Mouse (Mus musculus) heart, postnatal 0 days (tissue): ENCODE measurements around the gene 3110082I17Rik. TPM values are rescaled to one million over a fixed set of nuclear protein-coding genes. Genes with fewer than 3 reads are reported as not detected.

Source experiments
- ATAC-seq: fragments of 200-750 bp; cut with Nextera tagmentation; 2 replicates; pipeline ENCODE4 v1.8.0; 2017; ENCODE audit warnings: low read depth, moderate number of reproducible peaks, moderate library complexity; ENCODE audit not compliant: insufficient read depth
- DNase-seq: peaks from one replicate; pipeline ENCODE4 v3.0.0-alpha.2; 2016; ENCODE audit warnings: low spot score
- H3K27ac ChIP-seq: fragments of 300-500 bp; sonication (generic); 2 replicates; pipeline ENCODE4 v1.5.1; 2014; ENCODE audit warnings: low read depth, mild to moderate bottlenecking
- H3K27me3 ChIP-seq: fragments of 300-500 bp; sonication (generic); 2 replicates; pipeline ENCODE4 v1.6.1; 2014; ENCODE audit warnings: low read length, mixed read lengths; ENCODE audit not compliant: control insufficient read depth, insufficient read depth
- H3K36me3 ChIP-seq: fragments of 300-500 bp; sonication (generic); replicated peaks from 2 replicates; pipeline ENCODE4 v1.6.1; 2014; ENCODE audit warnings: low read length, mixed read lengths; ENCODE audit not compliant: control insufficient read depth, insufficient read depth
- H3K4me1 ChIP-seq: fragments of 300-500 bp; sonication (generic); 2 replicates; pipeline ENCODE4 v1.6.1; 2014; ENCODE audit warnings: antibody characterized with exemption; ENCODE audit not compliant: control insufficient read depth, insufficient read depth
- H3K4me2 ChIP-seq: fragments of 300-500 bp; sonication (generic); 2 replicates; pipeline ENCODE4 v1.6.1; 2014; ENCODE audit warnings: low read depth, mild to moderate bottlenecking, low read length, moderate library complexity
- H3K4me3 ChIP-seq: fragments of 300-500 bp; sonication (generic); 2 replicates; pipeline ENCODE4 v1.5.1; 2014; ENCODE audit warnings: low read depth, low read length
- H3K9ac ChIP-seq: fragments of 300-500 bp; sonication (generic); replicated peaks from 2 replicates; pipeline ENCODE4 v1.6.1; 2014; ENCODE audit warnings: low read depth, low read length, mixed read lengths
- H3K9me3 ChIP-seq: fragments of 300-500 bp; sonication (generic); replicated peaks from 2 replicates; pipeline ENCODE4 v1.6.1; 2016; ENCODE audit warnings: low read length; ENCODE audit not compliant: control insufficient read depth
- CTCF ChIP-seq: IDR thresholded peaks from 2 replicates; pipeline ENCODE4 v1.5.1; 2016; ENCODE audit warnings: antibody characterized with exemption, control low read depth, low read depth
- EP300 ChIP-seq: IDR thresholded peaks from 2 replicates; pipeline ENCODE4 v1.6.1; 2016; ENCODE audit warnings: antibody characterized with exemption, low read depth
- WGBS: fragments of 180-500 bp; shearing (Covaris S2); extraction: QIAGEN DNeasy Blood & Tissue Kit; methylation state at CpG from one replicate; pipeline ENCODE4 v1.1.7; 2014; 5-methylcytosine and 5-hydroxymethylcytosine counted together
- polyA plus RNA-seq: library from polyadenylated mRNA; unstranded; fragments of >200 nt; fragmentation: Nextera tagmentation; extraction: Ambion mirVana; gene quantifications from 2 replicates; pipeline ENCODE4 v1.2.1, GENCODE M21; 2015
- total RNA-seq: library from RNA; depleted of rRNA; stranded (reverse); fragments of >200 nt; gene quantifications from 2 replicates; pipeline ENCODE4 v1.2.3, GENCODE M21; 2014; ENCODE audit warnings: low replicate concordance

The 3110082I17Rik gene
- total and polyA plus RNA-seq, 2 experiments from 2014 or later: 5.9 to 10.6 TPM

GRCm38 (mm10) chr5:139483171-139483848 lies 23.0 kb upstream of the 3110082I17Rik start:
- ATAC-seq: no peak
- peak overlapping the region; percentile 89 for H3K4me3 ChIP-seq
- 51% methylated on average over 14 of the region's 14 CpGs for whole genome bisulfite sequencing
- DNase-seq: no peak
- H3K4me2 ChIP-seq: peak overlapping the region; percentile 79
- H3K9ac ChIP-seq: peak overlapping the region; percentile 90; the same call in 1 of the 2 replicates
- no peak for TF ChIP-seq EP300
- no peak for TF ChIP-seq CTCF
- no peak overlapping the region for H3K27ac ChIP-seq
- H3K4me1 ChIP-seq: 0 out of 2 replicates have a peak, but pooled peaks cover 3% of the 10 kb centered on the region
- no peaks in the 10 kb centered on the region for H3K9me3 ChIP-seq
- peaks cover 40% of the 10 kb centered on the region for H3K36me3 ChIP-seq
- no peaks in the 10 kb centered on the region for H3K27me3 ChIP-seq

GRCm38 (mm10) chr5:139480406-139480805 lies 20.1 kb upstream of the 3110082I17Rik start:
- TF ChIP-seq CTCF (no peak), EP300 (no peak)
- H3K36me3 ChIP-seq: peaks cover 68% of the 10 kb centered on the region
- DNase-seq (no peak), ATAC-seq (no peak)
- no peak overlapping the region for H3K27ac ChIP-seq
- WGBS: 90% methylated on average over 9 of the region's 10 CpGs
- no peaks in the 10 kb centered on the region for H3K27me3 ChIP-seq
- no peak overlapping the region for H3K4me3 ChIP-seq
- no peak overlapping the region for H3K4me2 ChIP-seq
- H3K9ac ChIP-seq: no peak overlapping the region
- H3K9me3 ChIP-seq: no peaks in the 10 kb centered on the region
- 0 out of 2 replicates have a peak, but pooled peaks cover 3% of the 10 kb centered on the region for H3K4me1 ChIP-seq

GRCm38 (mm10) chr5:139479088-139479487 lies 18.8 kb upstream of the 3110082I17Rik start:
- H3K36me3 ChIP-seq: peaks cover 81% of the 10 kb centered on the region
- DNase-seq: no peak

GRCm38 (mm10) chr5:139474741-139475140 lies 14.4 kb upstream of the 3110082I17Rik start:
- ATAC-seq (no peak), DNase-seq (no peak)
- WGBS: 78% methylated on average over 9 of the region's 9 CpGs
- TF ChIP-seq EP300 (no peak), CTCF (no peak)
- Histone ChIP-seq H3K9me3 (no peaks in the 10 kb centered on the region), H3K4me1 (no peaks in the 10 kb centered on the region), H3K4me3 (no peak overlapping the region), H3K27ac (no peak overlapping the region), H3K27me3 (no peaks in the 10 kb centered on the region), H3K9ac (no peak overlapping the region), H3K36me3 (peaks cover 85% of the 10 kb centered on the region), H3K4me2 (no peak overlapping the region)

More at GRCm38 (mm10) chr5:139479088-139479487, 18.8 kb upstream of the 3110082I17Rik start:
- H3K27me3 ChIP-seq: no peaks in the 10 kb centered on the region
- H3K27ac ChIP-seq: no peak overlapping the region
- 85% methylated on average over 8 of the region's 8 CpGs for WGBS
- ATAC-seq: no peak
- H3K9me3 ChIP-seq: no peaks in the 10 kb centered on the region
- H3K9ac ChIP-seq: no peak overlapping the region
- H3K4me3 ChIP-seq: no peak overlapping the region
- H3K4me1 ChIP-seq: 0 out of 2 replicates have a peak, but pooled peaks cover 3% of the 10 kb centered on the region
- no peak overlapping the region for H3K4me2 ChIP-seq
- no peak for TF ChIP-seq CTCF
- TF ChIP-seq EP300: no peak

- H3K4me3 ChIP-seq: no peak overlapping the region
- H3K9ac ChIP-seq: no peak overlapping the region
- H3K9me3 ChIP-seq: no peaks in the 10 kb centered on the region
- H3K4me2 ChIP-seq: no peak overlapping the region
- no peaks in the 10 kb centered on the region for H3K27me3 ChIP-seq
- peaks cover 19% of the 10 kb centered on the region for H3K36me3 ChIP-seq
- H3K4me1 ChIP-seq: no peaks in the 10 kb centered on the region
- H3K27ac ChIP-seq: no peak overlapping the region
- WGBS: 39% methylated on average over 5 of the region's 5 CpGs
- TF ChIP-seq CTCF (peak; percentile 69), EP300 (no peak)
- DNase-seq (peak; percentile 42), ATAC-seq (0 out of 2 replicates have a peak, but pooled peaks have one; percentile 49)
Observed at GRCm38 (mm10) chr5:139467998-139468397, 7.7 kb upstream of the 3110082I17Rik start.

GRCm38 (mm10) chr5:139466801-139467200 lies 6.5 kb upstream of the 3110082I17Rik start:
- Histone ChIP-seq H3K4me1 (no peaks in the 10 kb centered on the region), H3K9me3 (no peaks in the 10 kb centered on the region), H3K27ac (no peak overlapping the region), H3K4me3 (no peak overlapping the region), H3K9ac (no peak overlapping the region), H3K27me3 (no peaks in the 10 kb centered on the region), H3K4me2 (no peak overlapping the region), H3K36me3 (peaks cover 7% of the 10 kb centered on the region)
- TF ChIP-seq CTCF: no peak
- no peak for TF ChIP-seq EP300
- DNase-seq (no peak), ATAC-seq (no peak)
- 62% methylated on average over 4 of the region's 4 CpGs for WGBS
